Mouse (Mus musculus) kidney, embryonic 16.5 days (tissue): Measurements from ENCODE around the gene Abcd2. TPM values are rescaled to one million over a fixed set of nuclear protein-coding genes. Genes with fewer than 3 reads are reported as not detected.
A peak's percentile ranks its signal among the peaks of the same experiment; 100 is the strongest.

Source experiments
- ATAC-seq: fragments of 200-750 bp; cut with Nextera tagmentation; 2 replicates; pipeline ENCODE4 v1.8.0; 2017; ENCODE audit warnings: moderate TSS enrichment; ENCODE audit not compliant: low FRiP score, low TSS enrichment
- H3K27ac ChIP-seq: fragments of 300-500 bp; sonication (generic); 2 replicates; pipeline ENCODE4 v1.5.1; 2014; ENCODE audit warnings: low read length
- H3K27me3 ChIP-seq: fragments of 300-500 bp; sonication (generic); 2 replicates; pipeline ENCODE4 v1.6.1; 2014; ENCODE audit warnings: low read length, control low read depth, mixed read lengths; ENCODE audit not compliant: insufficient read depth
- H3K36me3 ChIP-seq: fragments of 300-500 bp; sonication (generic); 2 replicates; pipeline ENCODE4 v1.6.1; 2014; ENCODE audit warnings: low read length, control low read depth, mixed read lengths; ENCODE audit not compliant: insufficient read depth
- H3K4me1 ChIP-seq: fragments of 300-500 bp; sonication (generic); 2 replicates; pipeline ENCODE4 v1.6.1; 2014; ENCODE audit warnings: low read length, control low read depth, mixed read lengths; ENCODE audit not compliant: insufficient read depth
- H3K4me2 ChIP-seq: fragments of 300-500 bp; sonication (generic); replicated peaks from 2 replicates; pipeline ENCODE4 v1.6.1; 2014; ENCODE audit warnings: low read depth, low read length
- H3K4me3 ChIP-seq: fragments of 300-500 bp; sonication (generic); 2 replicates; pipeline ENCODE4 v1.5.1; 2014; ENCODE audit warnings: mild to moderate bottlenecking, low read length
- H3K9ac ChIP-seq: fragments of 300-500 bp; sonication (generic); replicated peaks from 2 replicates; pipeline ENCODE4 v1.6.1; 2014; ENCODE audit warnings: low read length
- H3K9me3 ChIP-seq: fragments of 300-500 bp; sonication (generic); 2 replicates; pipeline ENCODE4 v1.6.1; 2016; ENCODE audit warnings: low read length, control low read depth
- WGBS: fragments of 180-500 bp; shearing (Covaris S2); extraction: QIAGEN DNeasy Blood & Tissue Kit; methylation state at CpG from one replicate; pipeline ENCODE4 v1.1.7; 2014; 5-methylcytosine and 5-hydroxymethylcytosine counted together
- polyA plus RNA-seq: library from polyadenylated mRNA; unstranded; fragments of >200 nt; fragmentation: Nextera tagmentation; extraction: Ambion mirVana; gene quantifications from 2 replicates; pipeline ENCODE4 v1.2.1, GENCODE M21; 2015

The Abcd2 gene
- polyA plus RNA-seq, 1 experiment from 2014 or later = 4.1 TPM

GRCm38 (mm10) chr15:91165021-91165420 is 26.6 kb downstream of the Abcd2 start:
- Histone ChIP-seq H3K4me1 (no peaks in the 10 kb centered on the region), H3K27me3 (no peaks in the 10 kb centered on the region), H3K4me2 (no peak overlapping the region), H3K27ac (no peak overlapping the region), H3K9me3 (no peaks in the 10 kb centered on the region), H3K36me3 (no peaks in the 10 kb centered on the region), H3K9ac (no peak overlapping the region), H3K4me3 (no peak overlapping the region)
- peak; percentile 35; the same call in 1 of the 2 replicates for ATAC-seq
- 11% methylated on average over 5 of the region's 5 CpGs for WGBS

- H3K36me3 ChIP-seq = 0 out of 2 replicates have a peak, but pooled peaks cover 2% of the 10 kb centered on the region
- WGBS = 88% methylated on average over 2 of the region's 2 CpGs
- no peak overlapping the region for H3K4me2 ChIP-seq
- H3K9me3 ChIP-seq = no peaks in the 10 kb centered on the region
- H3K27ac ChIP-seq = no peak overlapping the region
- H3K9ac ChIP-seq = no peak overlapping the region
- no peaks in the 10 kb centered on the region for H3K27me3 ChIP-seq
- no peak for ATAC-seq
- no peak overlapping the region for H3K4me3 ChIP-seq
- H3K4me1 ChIP-seq = no peaks in the 10 kb centered on the region
These were observed 28.1 kb downstream of the Abcd2 start for GRCm38 (mm10) chr15:91163454-91163853.

GRCm38 (mm10) chr15:91161153-91161552 is 30.4 kb downstream of the Abcd2 start:
- no peak overlapping the region for H3K9ac ChIP-seq
- H3K4me1 ChIP-seq = no peaks in the 10 kb centered on the region
- no peak overlapping the region for H3K4me3 ChIP-seq
- ATAC-seq = no peak
- no peak overlapping the region for H3K4me2 ChIP-seq
- 90% methylated on average over 5 of the region's 5 CpGs for WGBS
- no peak overlapping the region for H3K27ac ChIP-seq
- H3K27me3 ChIP-seq = no peaks in the 10 kb centered on the region
- H3K9me3 ChIP-seq = peaks cover 1% of the 10 kb centered on the region; the same call in 1 of the 2 replicates
- H3K36me3 ChIP-seq = 0 out of 2 replicates have a peak, but pooled peaks cover 2% of the 10 kb centered on the region

GRCm38 (mm10) chr15:91153311-91153710 is 38.3 kb downstream of the Abcd2 start:
- Histone ChIP-seq H3K4me3 (no peak overlapping the region), H3K9me3 (peaks cover 4% of the 10 kb centered on the region; the same call in 1 of the 2 replicates), H3K4me2 (no peak overlapping the region), H3K27ac (no peak overlapping the region), H3K4me1 (no peaks in the 10 kb centered on the region), H3K27me3 (no peaks in the 10 kb centered on the region), H3K9ac (no peak overlapping the region), H3K36me3 (no peaks in the 10 kb centered on the region)
- no peak for ATAC-seq
- WGBS = 53% methylated on average over 3 of the region's 3 CpGs

DNA sequence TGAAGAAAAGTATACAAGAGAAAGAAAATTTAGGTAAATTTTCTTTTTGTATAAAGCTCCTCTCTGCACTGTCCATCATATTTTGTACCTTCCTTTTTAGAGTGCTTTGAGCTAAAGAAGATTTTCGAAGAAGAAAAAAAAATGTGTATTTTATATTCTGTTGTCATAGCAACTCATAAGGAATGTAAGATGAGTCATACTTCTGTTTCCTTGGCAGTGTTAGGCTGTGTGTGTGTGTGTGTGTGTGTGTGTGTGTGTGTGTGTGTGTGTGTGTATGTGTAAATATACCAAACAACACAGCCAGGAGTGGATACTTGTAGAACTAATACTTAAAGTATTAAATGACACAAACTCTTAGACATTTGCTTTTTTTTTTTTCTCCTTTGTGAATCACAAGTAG is 39.0 kb downstream of the Abcd2 start:
- H3K4me2 ChIP-seq = no peak overlapping the region

DNA sequence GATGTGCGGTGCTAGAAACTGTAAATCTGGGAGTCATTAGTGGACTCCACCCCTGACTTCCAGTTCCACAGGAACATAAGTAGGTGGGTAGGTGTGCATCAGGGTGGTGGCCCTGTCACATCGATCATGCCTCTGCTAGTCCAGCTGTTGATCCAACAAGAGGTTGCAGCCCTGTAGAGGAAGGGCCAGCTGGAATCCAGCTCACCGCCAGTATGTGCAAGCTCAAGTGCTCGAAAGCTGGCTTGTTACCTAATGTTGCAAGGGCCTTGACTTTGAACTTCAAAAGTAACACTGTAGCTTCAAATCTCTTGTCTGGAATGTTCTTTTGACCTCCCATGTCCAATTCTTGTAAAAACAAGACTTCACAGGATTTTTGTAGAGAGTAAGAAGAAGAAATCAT is 67.0 kb downstream of the Abcd2 start:
- Histone ChIP-seq H3K27me3 (no peaks in the 10 kb centered on the region), H3K36me3 (no peaks in the 10 kb centered on the region), H3K4me1 (peaks cover 4% of the 10 kb centered on the region; the same call in 1 of the 2 replicates), H3K4me3 (no peak overlapping the region), H3K4me2 (no peak overlapping the region), H3K27ac (no peak overlapping the region), H3K9ac (no peak overlapping the region), H3K9me3 (no peaks in the 10 kb centered on the region)
- WGBS = 37% methylated on average over 4 of the region's 4 CpGs
- 0 out of 2 replicates have a peak, but pooled peaks have one; percentile 49 for ATAC-seq

More for the DNA sequence above, 39.0 kb downstream of the Abcd2 start:
- H3K27ac ChIP-seq = no peak overlapping the region
- no peaks in the 10 kb centered on the region for H3K36me3 ChIP-seq
- no peaks in the 10 kb centered on the region for H3K4me1 ChIP-seq
- no peak for ATAC-seq
- no peaks in the 10 kb centered on the region for H3K27me3 ChIP-seq
- peaks cover 4% of the 10 kb centered on the region; the same call in 1 of the 2 replicates for H3K9me3 ChIP-seq
- H3K9ac ChIP-seq = no peak overlapping the region
- 75% methylated on average over 1 of the region's 1 CpGs for WGBS
- no peak overlapping the region for H3K4me3 ChIP-seq

- no peaks in the 10 kb centered on the region for H3K4me1 ChIP-seq
- no peak overlapping the region for H3K9ac ChIP-seq
- H3K9me3 ChIP-seq = no peaks in the 10 kb centered on the region
- no peaks in the 10 kb centered on the region for H3K27me3 ChIP-seq
- no peak for ATAC-seq
- no peak overlapping the region for H3K4me3 ChIP-seq
- no peaks in the 10 kb centered on the region for H3K36me3 ChIP-seq
- no peak overlapping the region for H3K27ac ChIP-seq
- no peak overlapping the region for H3K4me2 ChIP-seq
- WGBS = 80% methylated on average over 7 of the region's 7 CpGs
These were observed 78.9 kb downstream of the Abcd2 start for GRCm38 (mm10) chr15:91112555-91113209.

GRCm38 (mm10) chr15:91108102-91108659 is 83.4 kb downstream of the Abcd2 start:
- Histone ChIP-seq H3K27ac (no peak overlapping the region), H3K9me3 (no peaks in the 10 kb centered on the region), H3K4me2 (no peak overlapping the region), H3K27me3 (no peaks in the 10 kb centered on the region), H3K4me1 (no peaks in the 10 kb centered on the region), H3K36me3 (no peaks in the 10 kb centered on the region), H3K4me3 (no peak overlapping the region), H3K9ac (no peak overlapping the region)
- ATAC-seq = no peak
- 91% methylated on average over 5 of the region's 5 CpGs for WGBS

GRCm38 (mm10) chr15:91104934-91105333 is 86.7 kb downstream of the Abcd2 start:
- Histone ChIP-seq H3K27me3 (no peaks in the 10 kb centered on the region), H3K4me2 (no peak overlapping the region), H3K9me3 (no peaks in the 10 kb centered on the region), H3K9ac (no peak overlapping the region), H3K27ac (no peak overlapping the region), H3K4me3 (no peak overlapping the region), H3K36me3 (no peaks in the 10 kb centered on the region), H3K4me1 (no peaks in the 10 kb centered on the region)
- WGBS = 37% methylated on average over 3 of the region's 3 CpGs
- no peak for ATAC-seq

GRCm38 (mm10) chr15:91104276-91104675 is 87.3 kb downstream of the Abcd2 start:
- Histone ChIP-seq H3K4me3 (no peak overlapping the region), H3K27ac (no peak overlapping the region), H3K27me3 (no peaks in the 10 kb centered on the region), H3K9me3 (no peaks in the 10 kb centered on the region), H3K36me3 (no peaks in the 10 kb centered on the region), H3K4me2 (no peak overlapping the region), H3K4me1 (no peaks in the 10 kb centered on the region), H3K9ac (no peak overlapping the region)
- 87% methylated on average over 1 of the region's 1 CpGs for WGBS
- no peak for ATAC-seq
